Mouse (Mus musculus): ENCODE data around the gene Rpgrip1. TPM values are rescaled to one million over a fixed set of nuclear protein-coding genes. Genes with fewer than 3 reads are reported as not detected.

Gene Rpgrip1
- total and polyA plus RNA-seq, 3 experiments, result 4.8 to 36.0 TPM; not detected in 1

DNA sequence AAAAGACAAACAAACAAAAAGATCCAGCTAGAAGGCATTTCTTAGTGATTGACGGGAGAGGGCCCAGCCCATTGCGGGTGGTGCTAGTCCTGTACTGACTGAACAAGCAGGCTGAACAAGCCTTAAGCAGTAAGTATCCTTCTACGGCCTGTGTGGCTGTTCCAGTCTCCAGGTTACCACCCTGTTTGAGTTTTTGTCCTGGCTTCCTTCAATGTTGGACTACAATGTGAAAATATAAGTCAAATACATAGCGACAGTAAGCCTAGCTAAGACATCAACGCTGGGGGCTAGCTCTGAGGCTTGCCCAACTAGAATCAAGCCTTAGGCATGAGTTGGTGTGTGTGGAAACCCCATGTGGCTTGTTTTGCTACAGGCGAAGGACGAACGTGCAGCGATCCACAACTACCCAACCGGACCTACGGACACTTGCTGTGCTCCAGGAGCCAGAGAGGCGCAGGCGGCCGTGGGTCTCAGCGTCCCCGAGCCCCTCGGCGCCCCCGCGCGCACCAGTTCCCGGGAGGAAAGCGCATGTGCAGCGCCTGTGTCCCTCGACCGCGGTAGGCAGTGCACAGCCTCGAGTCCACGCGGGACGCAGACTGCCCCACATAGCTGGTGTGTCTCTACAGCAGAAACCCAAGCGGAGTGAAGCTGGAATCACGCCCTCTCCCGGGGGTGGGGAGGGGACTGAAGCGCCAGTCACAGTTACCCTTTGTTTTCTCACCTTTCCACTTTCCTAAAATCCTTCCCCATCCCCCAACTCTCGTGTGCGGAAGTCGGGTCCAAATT, 8.5 kb downstream of the Rpgrip1 start:
- H3K79me2 ChIP-seq (ENCODE audit: control insufficient read depth, insufficient read depth, low read length, poor library complexity), result no peaks in the 10 kb centered on the region
- no peak overlapping the region for H3K4me3 ChIP-seq (ENCODE audit: control insufficient read depth in 1 of 2, insufficient read depth in 1 of 2, low read depth in 2 of 2, low read length in 2 of 2)
- H3K9me3 ChIP-seq (replicated peaks; ENCODE audit: insufficient read depth, low read length), result no peaks in the 10 kb centered on the region
- no peak overlapping the region for H3K9ac ChIP-seq (ENCODE audit: control insufficient read depth, low read depth, low read length, poor library complexity, severe bottlenecking)
- no peak overlapping the region for H3K27ac ChIP-seq (ENCODE audit: control insufficient read depth, low read depth, low read length)
- TF ChIP-seq SIN3A (IDR thresholded peaks at IDR 0.05; ENCODE audit: low read length) (no peak), MAX (IDR thresholded peaks at IDR 0.05; ENCODE audit: low read length) (no peak), NRF1 (IDR thresholded peaks at IDR 0.05; ENCODE audit: insufficient read depth, low read depth, low read length, poor library complexity, severe bottlenecking) (no peak), SMC3 (IDR thresholded peaks at IDR 0.05; ENCODE audit: low read depth, low read length) (no peak), GATA1 (IDR thresholded peaks at IDR 0.05; ENCODE audit: low read depth, low read length) (no peak), ZMIZ1 (IDR thresholded peaks at IDR 0.05; ENCODE audit: low read depth, low read length) (no peak), JUND (IDR thresholded peaks at IDR 0.05; ENCODE audit: low read depth, low read length) (no peak), ETS1 (IDR thresholded peaks at IDR 0.05; ENCODE audit: low read depth, low read length) (no peak), RAD21 (IDR thresholded peaks at IDR 0.05; ENCODE audit: low read depth, low read length) (no peak)
- no peaks in the 10 kb centered on the region for H3K4me1 ChIP-seq (ENCODE audit: control insufficient read depth in 1 of 2, insufficient read depth in 2 of 2, low read length in 2 of 2)
- no peaks in the 10 kb centered on the region for H3K36me3 ChIP-seq (ENCODE audit: control insufficient read depth in 1 of 2, insufficient read depth in 2 of 2, low read length in 2 of 2)
- no peak for DNase-seq (ENCODE audit: low read depth, low spot score)
- H3K27me3 ChIP-seq (ENCODE audit: control insufficient read depth in 1 of 2, insufficient read depth in 2 of 2, low read length in 2 of 2), result peaks cover 0 to 4% of the 10 kb centered on the region in 2 experiments; a peak in 3 of 4 replicates

DNA sequence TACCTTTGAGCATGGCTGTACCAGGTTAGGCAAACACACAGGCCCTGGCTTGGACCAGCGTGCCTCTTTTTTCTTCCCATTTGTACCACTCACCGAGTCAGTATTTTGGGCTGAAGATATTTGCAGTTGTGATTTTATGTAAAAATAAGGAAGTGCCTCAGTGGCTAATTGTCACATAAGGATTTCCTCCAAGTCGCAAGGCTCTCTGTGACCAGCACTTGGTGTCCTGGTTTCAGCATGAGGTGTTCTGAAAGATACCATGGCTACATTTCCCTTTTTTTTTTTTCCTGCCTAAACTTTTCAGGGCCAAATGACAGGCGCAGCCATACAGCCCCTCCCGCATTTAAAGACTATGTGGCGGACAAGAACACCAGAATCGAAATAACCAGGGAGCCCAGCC, 9.7 kb downstream of the Rpgrip1 start:
- no peak for TF ChIP-seq GABPA (IDR thresholded peaks at IDR 0.05; ENCODE audit: low read depth, low read length)
- TF ChIP-seq MAX (IDR thresholded peaks at IDR 0.05; ENCODE audit: low read length), result no peak
- TF ChIP-seq ZNF384 (IDR thresholded peaks at IDR 0.05; ENCODE audit: low read depth, low read length), result 0 out of 2 replicates have a peak, but pooled peaks have one; percentile 27
- TF ChIP-seq GATA1 (IDR thresholded peaks at IDR 0.05; ENCODE audit: low read depth, low read length), result no peak
- TF ChIP-seq JUND (IDR thresholded peaks at IDR 0.05; ENCODE audit: low read depth, low read length), result no peak
- TF ChIP-seq SMC3 (IDR thresholded peaks at IDR 0.05; ENCODE audit: low read depth, low read length), result no peak
- TF ChIP-seq ZMIZ1 (IDR thresholded peaks at IDR 0.05; ENCODE audit: low read depth, low read length), result no peak
- Histone ChIP-seq H3K27ac (ENCODE audit: control insufficient read depth, low read depth, low read length) (no peak overlapping the region), H3K4me3 (ENCODE audit: control insufficient read depth in 1 of 2, insufficient read depth in 1 of 2, low read depth in 2 of 2, low read length in 2 of 2) (no peak overlapping the region), H3K36me3 (ENCODE audit: control insufficient read depth in 1 of 2, insufficient read depth in 2 of 2, low read length in 2 of 2) (no peaks in the 10 kb centered on the region), H3K27me3 (ENCODE audit: control insufficient read depth in 1 of 2, insufficient read depth in 2 of 2, low read length in 2 of 2) (peaks cover 0 to 6% of the 10 kb centered on the region in 2 experiments; a peak in 3 of 4 replicates), H3K9me3 (replicated peaks; ENCODE audit: insufficient read depth, low read length) (no peaks in the 10 kb centered on the region), H3K4me1 (ENCODE audit: control insufficient read depth in 1 of 2, insufficient read depth in 2 of 2, low read length in 2 of 2) (no peaks in the 10 kb centered on the region), H3K9ac (ENCODE audit: control insufficient read depth, low read depth, low read length, poor library complexity, severe bottlenecking) (no peak overlapping the region), H3K79me2 (ENCODE audit: control insufficient read depth, insufficient read depth, low read length, poor library complexity) (no peaks in the 10 kb centered on the region)
- no peak for DNase-seq (ENCODE audit: low read depth, low spot score)

DNA sequence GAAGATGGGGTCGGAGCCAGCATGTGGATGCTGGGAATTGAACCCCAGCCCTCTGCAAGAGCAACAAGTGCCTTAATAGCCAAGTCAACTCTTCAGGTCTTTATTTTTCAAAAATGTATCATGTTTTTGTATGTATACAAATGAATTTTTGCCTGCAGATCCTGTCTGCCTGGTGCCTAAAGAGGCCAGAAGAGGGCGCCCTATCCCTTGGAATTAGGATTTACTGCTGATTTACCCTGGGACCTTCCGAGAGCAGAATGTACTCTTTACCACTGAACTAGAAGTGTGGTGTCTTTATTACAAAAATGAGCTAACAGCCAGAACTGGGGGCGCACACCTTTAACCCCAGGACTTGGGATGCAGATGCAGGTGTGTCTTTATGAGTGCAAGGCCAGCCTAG, 13.4 kb downstream of the Rpgrip1 start:
- DNase-seq (ENCODE audit: low read depth, low spot score), result peak; percentile 79
- Histone ChIP-seq H3K4me3 (ENCODE audit: control insufficient read depth in 1 of 2, insufficient read depth in 1 of 2, low read depth in 2 of 2, low read length in 2 of 2) (no peak overlapping the region), H3K27me3 (ENCODE audit: control insufficient read depth in 1 of 2, insufficient read depth in 2 of 2, low read length in 2 of 2) (peaks cover 0 to 5% of the 10 kb centered on the region in 2 experiments), H3K4me1 (ENCODE audit: control insufficient read depth in 1 of 2, insufficient read depth in 2 of 2, low read length in 2 of 2) (no peaks in the 10 kb centered on the region), H3K9me3 (replicated peaks; ENCODE audit: insufficient read depth, low read length) (no peaks in the 10 kb centered on the region), H3K36me3 (ENCODE audit: control insufficient read depth in 1 of 2, insufficient read depth in 2 of 2, low read length in 2 of 2) (no peaks in the 10 kb centered on the region), H3K27ac (ENCODE audit: control insufficient read depth, low read depth, low read length) (no peak overlapping the region), H3K79me2 (ENCODE audit: control insufficient read depth, insufficient read depth, low read length, poor library complexity) (no peaks in the 10 kb centered on the region), H3K9ac (ENCODE audit: control insufficient read depth, low read depth, low read length, poor library complexity, severe bottlenecking) (no peak overlapping the region)
- TF ChIP-seq ZC3H11A (IDR thresholded peaks at IDR 0.05; ENCODE audit: low read depth, low read length) (peak; percentile 83), MYB (IDR thresholded peaks at IDR 0.05; ENCODE audit: low read depth, low read length) (no peak), RAD21 (IDR thresholded peaks at IDR 0.05; ENCODE audit: low read depth, low read length) (peak; percentile 82), EP300 (IDR thresholded peaks at IDR 0.05; ENCODE audit: low read depth in 1 of 2, low read length in 2 of 2) (no peak), CHD1 (IDR thresholded peaks at IDR 0.05; ENCODE audit: low read depth, low read length) (no peak), E2F4 (IDR thresholded peaks at IDR 0.05; ENCODE audit: borderline replicate concordance, low read depth, low read length) (no peak), RCOR1 (IDR thresholded peaks at IDR 0.05; ENCODE audit: low read depth, low read length) (no peak), SMC3 (IDR thresholded peaks at IDR 0.05; ENCODE audit: low read depth, low read length) (peak; percentile 75), ZNF384 (IDR thresholded peaks at IDR 0.05; ENCODE audit: low read depth, low read length) (0 out of 2 replicates have a peak, but pooled peaks have one; percentile 21), CTCF (IDR thresholded peaks at IDR 0.05 in 2 of 3, conservative IDR thresholded peaks at IDR 0.05 in 1 of 3; ENCODE audit: control insufficient read depth in 1 of 3, insufficient read depth in 1 of 3, low read depth in 2 of 3, low read length in 3 of 3, poor library complexity in 1 of 3, severe bottlenecking in 1 of 3) (peak; percentile 67 to 82 (median 70)), SIN3A (IDR thresholded peaks at IDR 0.05; ENCODE audit: low read length) (0 out of 2 replicates have a peak, but pooled peaks have one; percentile 41), MXI1 (IDR thresholded peaks at IDR 0.05; ENCODE audit: low read depth, low read length) (no peak)
